Mouse (Mus musculus): ENCODE measurements around the gene Bhlhe41. TPM values are rescaled to one million over a fixed set of nuclear protein-coding genes. Genes with fewer than 3 reads are reported as not detected.

Bhlhe41 gene
- total RNA-seq, 1 experiment from 2014 or later, result 2.2 TPM

- ATAC-seq (ENCODE audit: extremely low read depth, insufficient number of reproducible peaks, low FRiP score, poor library complexity, severe bottlenecking), result no peak
Measured at GRCm38 (mm10) chr6:145852708-145853107, 12.7 kb downstream of the Bhlhe41 start.

GRCm38 (mm10) chr6:145851956-145852355, 13.4 kb downstream of the Bhlhe41 start:
- no peak for ATAC-seq (ENCODE audit: extremely low read depth, insufficient number of reproducible peaks, low FRiP score, poor library complexity, severe bottlenecking)

- ATAC-seq (ENCODE audit: extremely low read depth, insufficient number of reproducible peaks, low FRiP score, poor library complexity, severe bottlenecking), result no peak
Measured at GRCm38 (mm10) chr6:145850789-145851188, 14.6 kb downstream of the Bhlhe41 start.

DNA sequence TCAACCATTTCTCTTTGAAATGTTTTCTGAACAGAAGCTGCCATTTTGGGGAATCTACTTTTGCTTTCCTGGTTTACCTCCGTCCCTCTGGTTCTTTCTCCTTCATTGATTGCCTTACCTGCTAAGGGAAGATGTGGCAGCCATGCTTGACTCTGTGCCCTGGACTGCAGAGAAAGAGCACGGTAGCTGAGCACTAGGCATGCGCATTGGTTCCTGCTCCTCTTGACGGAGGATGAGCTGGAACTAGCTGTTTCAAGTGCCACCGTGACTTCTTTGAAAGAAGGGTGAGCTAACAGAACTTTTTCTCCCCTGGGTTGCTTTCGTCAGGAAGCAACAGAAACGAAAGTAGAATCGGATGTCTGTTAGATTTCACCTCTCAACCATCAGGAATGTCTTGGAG, 17.7 kb downstream of the Bhlhe41 start:
- no peak for ATAC-seq (ENCODE audit: extremely low read depth, insufficient number of reproducible peaks, low FRiP score, poor library complexity, severe bottlenecking)

DNA sequence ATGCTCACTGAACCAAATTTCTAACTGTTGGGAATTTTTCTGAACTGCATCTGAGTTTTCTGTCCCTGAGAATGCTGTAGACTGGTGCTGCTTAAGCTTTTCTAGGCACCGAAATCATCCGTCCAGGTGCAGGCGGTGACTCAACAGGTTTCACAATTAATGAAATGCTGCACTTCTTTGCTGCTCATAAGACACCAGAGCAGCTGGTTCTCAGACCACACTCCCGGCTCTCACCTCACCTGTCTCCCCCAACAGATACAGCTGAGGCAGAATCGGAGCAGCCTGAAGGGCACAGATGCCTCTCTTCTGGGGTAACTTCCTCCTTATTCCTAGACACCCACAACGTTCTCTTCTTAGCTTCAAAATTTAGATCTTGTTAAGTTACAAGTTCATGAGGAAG, 18.4 kb downstream of the Bhlhe41 start:
- no peak for ATAC-seq (ENCODE audit: extremely low read depth, insufficient number of reproducible peaks, low FRiP score, poor library complexity, severe bottlenecking)

DNA sequence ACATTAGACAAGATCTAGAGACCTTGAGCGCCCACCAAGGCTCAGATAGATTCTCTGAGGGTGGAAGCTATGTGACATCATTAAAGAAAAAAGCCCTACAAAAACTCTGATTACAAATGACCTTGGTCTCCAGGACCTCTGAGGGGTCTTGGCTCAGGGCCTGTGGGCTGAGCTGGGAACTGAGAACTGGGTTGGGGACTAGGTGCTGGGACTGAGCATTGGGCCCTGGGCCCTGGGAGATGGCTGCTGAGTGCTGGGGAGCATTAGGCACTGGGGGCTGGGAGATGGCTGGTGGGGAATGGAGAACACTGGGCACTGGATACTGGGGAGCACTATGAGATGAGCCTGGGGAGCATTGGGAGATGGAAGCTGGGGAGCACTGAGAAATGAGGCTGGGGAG, 19.3 kb downstream of the Bhlhe41 start:
- ATAC-seq (ENCODE audit: extremely low read depth, insufficient number of reproducible peaks, low FRiP score, poor library complexity, severe bottlenecking), result no peak

DNA sequence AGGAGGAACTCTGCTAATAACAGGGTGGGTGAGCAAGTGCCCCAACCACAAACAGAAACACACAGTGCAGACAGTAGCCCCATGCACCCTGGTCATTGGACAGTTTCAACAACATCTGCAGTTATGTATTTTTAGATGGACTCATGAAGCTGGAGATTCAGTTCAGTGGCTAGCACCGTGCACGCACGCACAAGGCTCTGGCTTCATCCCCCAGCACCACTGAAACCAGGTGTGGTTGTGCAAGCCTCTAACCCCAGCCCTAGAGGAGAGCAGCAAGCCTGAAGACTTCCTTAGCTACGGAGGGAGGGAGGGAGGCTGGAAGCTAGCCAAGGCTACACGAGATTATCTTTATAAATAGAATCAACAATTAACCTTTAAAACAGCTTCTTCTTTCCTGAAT, 19.7 kb downstream of the Bhlhe41 start:
- peak; percentile 87 for ATAC-seq (ENCODE audit: extremely low read depth, insufficient number of reproducible peaks, low FRiP score, poor library complexity, severe bottlenecking)

DNA sequence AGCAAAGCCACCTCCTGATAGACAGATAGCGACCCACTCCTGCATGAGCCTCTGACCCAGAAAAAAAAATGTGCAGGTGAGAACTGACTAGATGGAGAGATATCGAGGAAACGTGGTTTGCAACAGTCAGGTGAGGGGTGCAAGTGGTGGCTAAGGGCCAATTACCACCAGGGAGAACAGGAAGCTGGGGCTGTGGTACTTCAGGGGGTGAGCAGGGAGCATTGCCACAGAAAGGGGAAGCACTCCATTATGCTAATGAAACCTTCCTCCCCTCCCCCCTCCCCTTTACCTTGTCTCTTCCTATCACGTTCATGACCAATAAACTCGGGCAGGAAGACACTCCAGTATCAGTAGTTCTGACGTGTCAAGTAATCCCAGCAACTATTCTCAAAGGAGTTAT, 30.0 kb downstream of the Bhlhe41 start:
- ATAC-seq (ENCODE audit: extremely low read depth, insufficient number of reproducible peaks, low FRiP score, poor library complexity, severe bottlenecking), result peak; percentile 87

- ATAC-seq (ENCODE audit: extremely low read depth, insufficient number of reproducible peaks, low FRiP score, poor library complexity, severe bottlenecking), result no peak
Measured at GRCm38 (mm10) chr6:145832927-145833326, 32.4 kb downstream of the Bhlhe41 start.

GRCm38 (mm10) chr6:145830617-145831016, 34.7 kb downstream of the Bhlhe41 start:
- ATAC-seq (ENCODE audit: extremely low read depth, insufficient number of reproducible peaks, low FRiP score, poor library complexity, severe bottlenecking), result no peak

GRCm38 (mm10) chr6:145830117-145830516, 35.2 kb downstream of the Bhlhe41 start:
- ATAC-seq (ENCODE audit: extremely low read depth, insufficient number of reproducible peaks, low FRiP score, poor library complexity, severe bottlenecking), result peak; percentile 95

- ATAC-seq (ENCODE audit: extremely low read depth, insufficient number of reproducible peaks, low FRiP score, poor library complexity, severe bottlenecking), result no peak
Measured at GRCm38 (mm10) chr6:145829062-145829835, 36.1 kb downstream of the Bhlhe41 start.

- ATAC-seq (ENCODE audit: extremely low read depth, insufficient number of reproducible peaks, low FRiP score, poor library complexity, severe bottlenecking), result no peak
Measured at GRCm38 (mm10) chr6:145826305-145826704, 39.1 kb downstream of the Bhlhe41 start.

DNA sequence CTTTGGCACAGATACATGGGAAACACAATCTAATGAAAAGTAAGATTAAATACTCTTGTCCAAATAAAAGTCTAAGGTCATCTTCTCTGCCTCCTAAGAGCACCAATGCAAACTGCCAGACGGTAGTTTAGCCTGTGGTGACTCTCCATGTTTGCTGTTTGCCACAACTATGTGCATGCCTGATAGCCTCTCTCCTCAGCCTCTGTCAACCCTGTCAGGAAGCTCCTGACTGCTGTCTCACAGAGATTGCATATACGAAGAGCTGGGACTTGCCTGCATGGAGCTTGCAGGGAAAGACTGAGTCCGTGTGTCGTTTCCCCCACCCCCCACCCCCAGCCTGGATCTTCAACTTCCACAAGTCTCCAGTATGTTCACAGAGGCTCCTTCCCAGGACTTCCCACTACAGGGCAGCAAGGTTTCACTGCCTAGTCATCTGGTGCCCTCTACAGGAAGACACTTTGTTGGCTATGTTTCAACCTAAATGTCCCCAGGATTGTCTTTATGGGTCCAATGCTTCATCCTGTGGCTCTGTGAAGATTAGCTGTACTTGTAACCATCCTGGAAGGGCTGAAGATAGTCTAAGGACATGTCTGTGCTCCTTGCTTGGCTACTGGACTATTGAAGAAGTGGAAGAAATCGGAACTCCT, 41.6 kb downstream of the Bhlhe41 start:
- ATAC-seq (ENCODE audit: extremely low read depth, insufficient number of reproducible peaks, low FRiP score, poor library complexity, severe bottlenecking), result no peak

- no peak for ATAC-seq (ENCODE audit: extremely low read depth, insufficient number of reproducible peaks, low FRiP score, poor library complexity, severe bottlenecking)
Measured at GRCm38 (mm10) chr6:145823103-145823502, 42.3 kb downstream of the Bhlhe41 start.

DNA sequence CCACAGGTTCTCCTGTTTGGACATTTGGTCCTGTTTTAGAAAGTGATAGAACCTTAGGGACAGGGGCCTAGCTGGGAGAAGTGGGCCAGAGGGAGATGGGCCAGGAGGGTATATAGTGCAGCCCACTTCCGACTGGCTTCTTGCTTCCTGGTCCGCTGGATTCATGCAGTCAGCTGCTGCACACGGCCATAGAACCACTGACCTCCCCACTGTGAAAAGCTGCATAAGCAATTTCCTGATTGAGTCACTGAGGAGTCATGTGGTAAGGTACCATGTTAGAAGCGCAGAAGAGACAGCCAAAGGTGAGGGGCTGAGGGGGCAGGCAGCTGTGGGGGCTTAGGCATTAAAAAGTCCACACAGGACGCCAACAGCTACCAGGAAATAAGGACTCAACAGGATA, 43.1 kb downstream of the Bhlhe41 start:
- ATAC-seq (ENCODE audit: extremely low read depth, insufficient number of reproducible peaks, low FRiP score, poor library complexity, severe bottlenecking), result no peak

DNA sequence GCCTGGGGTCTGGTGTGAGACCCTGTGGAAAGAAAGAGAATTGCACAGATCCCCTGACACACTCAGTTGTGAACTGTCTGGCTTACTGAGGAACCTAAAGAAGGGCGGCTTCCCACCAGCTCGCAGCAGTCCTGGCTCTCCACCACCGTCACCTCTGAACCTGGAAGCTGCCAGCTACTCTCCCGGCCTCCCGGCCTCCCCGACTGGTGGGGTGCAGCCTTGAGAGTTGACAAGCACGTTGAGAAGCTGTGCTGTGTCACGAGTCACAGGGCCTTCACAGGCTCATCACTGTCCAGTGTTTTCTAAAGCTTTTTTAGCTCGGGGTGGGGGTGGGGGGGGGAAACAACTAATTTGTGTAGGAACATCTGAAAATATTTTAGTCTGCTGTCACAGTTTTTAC, 46.2 kb downstream of the Bhlhe41 start:
- ATAC-seq (ENCODE audit: extremely low read depth, insufficient number of reproducible peaks, low FRiP score, poor library complexity, severe bottlenecking), result no peak

- no peak for ATAC-seq (ENCODE audit: extremely low read depth, insufficient number of reproducible peaks, low FRiP score, poor library complexity, severe bottlenecking)
Measured at GRCm38 (mm10) chr6:145815200-145815599, 50.2 kb downstream of the Bhlhe41 start.

DNA sequence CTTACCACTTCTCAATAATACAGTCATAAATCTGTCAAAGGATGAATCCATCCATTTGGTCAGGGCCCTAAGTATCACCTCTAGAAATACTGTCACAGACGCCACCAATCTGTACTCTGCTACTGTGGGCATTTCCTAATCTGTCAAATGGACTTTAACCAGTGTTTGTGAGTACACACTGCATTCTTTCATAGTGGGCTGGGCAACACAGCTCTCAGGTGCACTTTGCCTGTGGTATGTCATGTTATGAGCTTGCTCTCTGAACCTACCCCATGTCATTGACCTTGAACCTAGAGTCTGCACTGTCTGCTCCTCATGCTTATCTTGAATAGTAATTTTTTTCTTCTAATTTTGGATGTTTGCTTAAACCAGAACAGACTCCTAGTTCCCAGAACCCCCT, 54.2 kb downstream of the Bhlhe41 start:
- no peak for ATAC-seq (ENCODE audit: extremely low read depth, insufficient number of reproducible peaks, low FRiP score, poor library complexity, severe bottlenecking)

GRCm38 (mm10) chr6:145810015-145810414, 55.3 kb downstream of the Bhlhe41 start:
- no peak for ATAC-seq (ENCODE audit: extremely low read depth, insufficient number of reproducible peaks, low FRiP score, poor library complexity, severe bottlenecking)

DNA sequence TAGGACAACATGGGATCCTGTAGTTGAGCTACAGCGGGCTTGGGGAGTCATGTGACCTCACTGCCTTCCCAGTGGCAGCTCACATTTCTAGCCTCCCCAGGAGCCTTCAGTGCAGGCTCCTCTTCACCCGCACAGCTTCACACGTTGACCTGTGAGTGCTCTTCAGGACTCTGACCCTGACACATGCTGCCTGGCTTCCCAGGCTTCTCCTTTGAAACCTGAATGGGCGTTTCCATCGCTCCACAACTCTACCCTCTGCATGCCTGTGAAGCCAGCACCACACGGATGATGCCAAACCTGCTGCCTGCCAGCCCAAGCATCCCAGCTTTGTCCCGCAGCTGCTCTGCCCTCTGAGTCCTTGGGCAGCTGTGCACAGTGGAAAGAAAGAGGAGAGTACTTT, 55.8 kb downstream of the Bhlhe41 start:
- ATAC-seq (ENCODE audit: extremely low read depth, insufficient number of reproducible peaks, low FRiP score, poor library complexity, severe bottlenecking), result no peak

All from neutrophil, adult 5-6 weeks (primary cell).